Mouse (Mus musculus) ES-Bruce4 (cell line): ENCODE data around the gene Sucnr1.
"Not testable (repeated sequence)": the region's sequence is repeated elsewhere in the genome, so short reads cannot be mapped to it uniquely, and the experiment has no call there.

Source experiments
- CTCF ChIP-seq: IDR thresholded peaks from one replicate; pipeline ENCODE4 v1.8.1; 2011; ENCODE audit warnings: low read depth, low read length
- POLR2A ChIP-seq: IDR thresholded peaks from one replicate; pipeline ENCODE4 v1.8.1; 2011; ENCODE audit warnings: low read length; ENCODE audit not compliant: insufficient read depth

- not testable (repeated sequence) for TF ChIP-seq CTCF, POLR2A
Observed at GRCm38 (mm10) chr3:60106446-60106845, 24.8 kb downstream of the Sucnr1 start.
